Mouse (Mus musculus) midbrain, embryonic 13.5 days (tissue): ENCODE measurements around the gene Mxra7. TPM values are rescaled to one million over a fixed set of nuclear protein-coding genes. Genes with fewer than 3 reads are reported as not detected.

Source experiments
- ATAC-seq: fragments of 200-750 bp; cut with Nextera tagmentation; 2 replicates; pipeline ENCODE4 v1.8.0; 2017; ENCODE audit warnings: mild to moderate bottlenecking, moderate TSS enrichment, moderate library complexity
- H3K27ac ChIP-seq: fragments of 300-500 bp; sonication (generic); 2 replicates; pipeline ENCODE4 v1.5.1; 2015; ENCODE audit warnings: inconsistent platforms, mild to moderate bottlenecking, moderate library complexity
- H3K27me3 ChIP-seq: fragments of 300-500 bp; sonication (generic); 2 replicates; pipeline ENCODE4 v1.6.1; 2015; ENCODE audit warnings: mild to moderate bottlenecking, inconsistent platforms
- H3K36me3 ChIP-seq: fragments of 300-500 bp; sonication (generic); 2 replicates; pipeline ENCODE4 v1.6.1; 2015; ENCODE audit warnings: mild to moderate bottlenecking, inconsistent platforms
- H3K4me1 ChIP-seq: fragments of 300-500 bp; sonication (generic); replicated peaks from 2 replicates; pipeline ENCODE4 v1.6.1; 2015; ENCODE audit warnings: inconsistent platforms
- H3K4me2 ChIP-seq: fragments of 300-500 bp; sonication (generic); replicated peaks from 2 replicates; pipeline ENCODE4 v1.6.1; 2015; ENCODE audit warnings: moderate library complexity, mild to moderate bottlenecking, inconsistent platforms
- H3K4me3 ChIP-seq: fragments of 300-500 bp; sonication (generic); replicated peaks from 2 replicates; pipeline ENCODE4 v1.5.1; 2015; ENCODE audit warnings: mild to moderate bottlenecking, inconsistent platforms
- H3K9ac ChIP-seq: fragments of 300-500 bp; sonication (generic); replicated peaks from 2 replicates; pipeline ENCODE4 v1.6.1; 2015; ENCODE audit warnings: mild to moderate bottlenecking, inconsistent platforms
- H3K9me3 ChIP-seq: fragments of 300-500 bp; sonication (generic); 2 replicates; pipeline ENCODE4 v1.6.1; 2016; ENCODE audit warnings: mild to moderate bottlenecking, inconsistent platforms
- WGBS: fragments of 180-500 bp; shearing (Covaris S2); methylation state at CpG from one replicate; pipeline ENCODE4 v1.1.7; 2015; 5-methylcytosine and 5-hydroxymethylcytosine counted together
- polyA plus RNA-seq: library from polyadenylated mRNA; unstranded; fragments of >200 nt; fragmentation: Nextera tagmentation; extraction: Ambion mirVana; gene quantifications from 2 replicates; pipeline ENCODE4 v1.2.1, GENCODE M21; 2015

The Mxra7 gene
- polyA plus RNA-seq, 1 experiment from 2014 or later = 40.4 TPM

DNA sequence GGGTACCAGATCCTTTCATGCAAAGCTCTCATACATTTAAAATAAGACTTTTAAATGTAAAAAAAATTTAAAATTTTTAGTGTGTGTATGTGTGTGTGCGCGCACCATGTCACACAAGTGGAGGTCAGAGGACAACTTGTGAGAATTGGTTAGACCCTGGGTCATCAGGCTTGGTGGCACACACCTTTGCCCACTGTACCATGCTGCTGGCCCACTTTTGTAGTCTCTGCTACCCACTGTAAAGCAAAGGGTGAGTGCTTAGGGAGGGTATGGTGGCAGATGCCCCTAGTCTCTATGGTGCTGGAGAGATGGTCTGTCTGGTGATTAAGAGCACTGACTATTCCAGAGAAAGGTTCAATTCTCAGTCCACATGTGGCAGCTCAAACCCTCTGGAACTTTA, 4.6 kb downstream of the Mxra7 start:
- no peak overlapping the region for H3K4me2 ChIP-seq
- no peak overlapping the region for H3K4me3 ChIP-seq
- peaks cover 54% of the 10 kb centered on the region for H3K4me1 ChIP-seq
- WGBS = 100% methylated on average over 2 of the region's 2 CpGs
- H3K27ac ChIP-seq = no peak overlapping the region
- no peak for ATAC-seq
- no peaks in the 10 kb centered on the region for H3K9me3 ChIP-seq
- no peaks in the 10 kb centered on the region for H3K27me3 ChIP-seq
- H3K9ac ChIP-seq = no peak overlapping the region
- no peaks in the 10 kb centered on the region for H3K36me3 ChIP-seq

DNA sequence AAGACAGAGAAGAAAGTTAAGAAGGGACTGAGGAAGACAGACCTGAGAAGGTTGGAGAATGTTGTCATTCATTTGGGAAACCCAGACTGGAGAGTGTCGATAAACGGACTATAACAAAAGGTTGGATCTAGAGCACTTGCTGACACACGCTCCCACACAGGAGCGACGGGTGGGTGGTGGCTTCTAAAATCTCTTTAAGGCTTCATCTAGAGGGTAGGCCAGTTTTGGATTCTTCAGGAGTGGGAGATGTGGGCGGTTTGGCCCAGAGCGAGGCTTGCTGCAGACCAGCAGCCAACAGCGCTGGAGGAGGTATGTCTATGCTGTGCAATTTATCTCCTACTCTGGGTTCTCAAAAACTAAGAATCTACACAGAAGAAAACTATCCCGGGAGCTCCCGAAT, 5.2 kb downstream of the Mxra7 start:
- 88% methylated on average over 10 of the region's 10 CpGs for WGBS
- ATAC-seq = no peak
- no peaks in the 10 kb centered on the region for H3K36me3 ChIP-seq
- peaks cover 49% of the 10 kb centered on the region for H3K4me1 ChIP-seq
- H3K4me3 ChIP-seq = no peak overlapping the region
- no peak overlapping the region for H3K4me2 ChIP-seq
- H3K9me3 ChIP-seq = no peaks in the 10 kb centered on the region
- H3K27me3 ChIP-seq = no peaks in the 10 kb centered on the region
- no peak overlapping the region for H3K9ac ChIP-seq
- H3K27ac ChIP-seq = no peak overlapping the region

DNA sequence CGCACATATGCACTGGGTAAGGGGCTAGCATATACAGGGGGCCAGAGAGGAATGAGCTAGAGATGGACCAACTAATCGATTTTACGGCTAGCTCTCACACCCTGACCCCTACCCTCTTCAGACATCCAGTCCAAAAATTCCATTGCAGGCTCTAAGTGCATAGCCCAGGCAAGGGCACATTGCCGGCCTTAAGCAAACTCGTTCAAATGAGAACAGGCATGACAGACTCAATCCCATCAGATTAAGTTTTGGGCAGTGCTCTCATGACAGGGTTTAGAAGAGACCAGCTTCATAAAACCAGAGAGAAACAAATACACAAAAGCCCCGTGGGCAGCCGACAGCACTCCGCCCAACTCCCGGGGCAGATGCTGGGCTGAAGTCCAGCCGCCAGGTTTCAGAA, 5.6 kb downstream of the Mxra7 start:
- Histone ChIP-seq H3K27ac (no peak overlapping the region), H3K4me3 (no peak overlapping the region), H3K27me3 (no peaks in the 10 kb centered on the region), H3K9me3 (no peaks in the 10 kb centered on the region), H3K36me3 (no peaks in the 10 kb centered on the region), H3K4me2 (no peak overlapping the region), H3K9ac (no peak overlapping the region), H3K4me1 (peaks cover 45% of the 10 kb centered on the region)
- WGBS = 54% methylated on average over 10 of the region's 10 CpGs
- no peak for ATAC-seq

DNA sequence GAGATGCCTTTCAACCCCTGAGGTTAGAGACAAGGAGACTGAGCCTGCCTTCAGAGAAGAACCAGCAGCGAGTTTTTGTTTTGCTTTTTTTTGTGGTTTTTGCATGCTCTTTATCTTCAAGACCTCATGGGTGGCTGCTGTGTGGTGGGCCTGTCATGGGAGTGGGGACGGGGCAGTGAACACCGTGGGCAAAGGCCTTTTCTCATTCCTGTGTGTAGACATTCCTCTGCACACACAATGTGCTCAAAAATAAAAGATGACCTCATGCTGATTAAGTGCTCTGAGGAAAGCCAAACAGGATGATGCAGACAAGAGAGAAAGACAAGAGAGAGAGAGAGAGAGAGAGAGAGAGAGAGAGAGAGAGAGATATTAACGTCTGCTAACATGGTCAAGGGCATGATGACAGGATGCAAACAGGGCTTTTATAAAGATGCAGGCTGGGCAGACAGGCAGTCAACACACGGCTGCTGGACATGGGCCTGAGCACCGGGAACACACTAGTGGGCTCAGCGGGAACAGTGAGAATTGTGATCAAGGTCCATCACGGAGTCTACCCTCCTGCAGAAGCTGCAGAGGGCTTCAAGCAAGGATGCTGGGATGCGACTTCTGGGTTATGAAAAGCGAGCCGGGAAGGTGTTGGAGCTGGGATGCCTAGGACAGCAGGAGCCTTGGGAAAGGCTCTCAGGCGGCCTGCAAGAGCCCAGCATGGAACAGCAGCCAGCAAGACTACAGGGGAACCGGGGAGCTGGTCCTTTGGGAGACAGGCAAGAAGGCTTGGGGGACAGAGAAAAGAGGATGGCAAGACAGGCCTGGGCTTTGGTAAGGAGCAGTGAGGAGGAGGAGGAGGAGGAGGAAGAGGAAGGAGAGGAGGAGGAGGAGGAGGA, 6.5 kb downstream of the Mxra7 start:
- Histone ChIP-seq H3K36me3 (no peaks in the 10 kb centered on the region), H3K27me3 (no peaks in the 10 kb centered on the region), H3K4me2 (no peak overlapping the region), H3K27ac (no peak overlapping the region), H3K4me1 (peaks cover 36% of the 10 kb centered on the region), H3K4me3 (no peak overlapping the region), H3K9me3 (no peaks in the 10 kb centered on the region), H3K9ac (no peak overlapping the region)
- no peak for ATAC-seq
- WGBS = 48% methylated on average over 13 of the region's 13 CpGs

DNA sequence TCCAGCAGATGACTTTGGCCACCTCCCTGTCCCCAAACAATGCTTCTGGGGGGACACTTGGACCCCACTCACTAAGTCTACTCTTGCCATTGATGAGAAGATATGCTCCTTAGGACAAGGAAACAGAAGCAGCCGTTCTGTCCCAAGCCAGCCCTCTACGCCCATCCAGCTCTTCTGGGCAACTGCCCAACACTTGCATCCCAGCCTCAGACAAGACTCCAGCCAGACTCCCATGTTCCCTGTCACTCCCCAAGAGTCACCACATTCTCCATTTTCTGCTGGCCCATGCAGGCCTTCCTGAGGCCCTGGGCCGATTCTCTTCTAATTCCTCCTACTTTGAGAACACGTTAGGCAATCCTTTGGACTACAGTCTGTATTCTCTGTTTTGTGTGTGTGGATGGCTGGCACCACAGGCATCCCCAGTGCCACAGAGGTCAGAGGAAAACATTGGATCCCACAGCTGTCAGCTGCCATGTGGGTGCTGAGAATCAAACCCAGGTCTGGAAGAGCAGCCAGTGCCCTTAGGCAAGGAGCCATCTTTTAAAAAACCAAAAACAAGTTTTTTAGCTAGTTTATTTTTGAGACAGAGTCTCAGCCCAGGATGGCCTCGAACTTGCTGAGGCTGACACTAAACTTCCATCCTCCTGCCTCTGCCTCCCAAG, 7.8 kb downstream of the Mxra7 start:
- no peaks in the 10 kb centered on the region for H3K9me3 ChIP-seq
- ATAC-seq = no peak
- no peak overlapping the region for H3K9ac ChIP-seq
- no peak overlapping the region for H3K4me3 ChIP-seq
- H3K4me1 ChIP-seq = peaks cover 34% of the 10 kb centered on the region
- H3K36me3 ChIP-seq = no peaks in the 10 kb centered on the region
- H3K27ac ChIP-seq = no peak overlapping the region
- 96% methylated on average over 5 of the region's 5 CpGs for WGBS
- no peak overlapping the region for H3K4me2 ChIP-seq
- no peaks in the 10 kb centered on the region for H3K27me3 ChIP-seq

DNA sequence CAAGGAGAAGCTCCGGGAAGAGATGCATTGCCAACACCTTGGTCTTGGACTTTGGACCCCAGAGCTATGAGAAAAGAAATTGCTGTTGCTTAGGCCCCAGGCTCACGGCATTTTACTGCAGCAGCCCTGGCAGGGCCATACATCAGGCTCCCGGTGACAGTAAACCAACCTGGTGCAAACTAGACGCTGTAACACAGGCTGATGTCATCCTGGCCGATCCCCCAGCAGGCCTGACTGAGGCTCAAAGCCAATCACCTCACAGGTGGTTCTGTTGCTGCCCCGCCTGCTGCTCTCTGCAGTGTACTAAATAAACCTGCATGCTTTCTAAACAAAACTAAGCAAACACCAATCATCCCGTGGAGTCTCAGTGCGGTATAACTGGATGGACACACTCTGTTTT, 9.1 kb downstream of the Mxra7 start:
- Histone ChIP-seq H3K36me3 (no peaks in the 10 kb centered on the region), H3K9ac (no peak overlapping the region), H3K9me3 (no peaks in the 10 kb centered on the region), H3K4me2 (no peak overlapping the region), H3K4me1 (peaks cover 44% of the 10 kb centered on the region), H3K27ac (no peak overlapping the region), H3K27me3 (no peaks in the 10 kb centered on the region), H3K4me3 (no peak overlapping the region)
- 78% methylated on average over 8 of the region's 8 CpGs for WGBS
- no peak for ATAC-seq

DNA sequence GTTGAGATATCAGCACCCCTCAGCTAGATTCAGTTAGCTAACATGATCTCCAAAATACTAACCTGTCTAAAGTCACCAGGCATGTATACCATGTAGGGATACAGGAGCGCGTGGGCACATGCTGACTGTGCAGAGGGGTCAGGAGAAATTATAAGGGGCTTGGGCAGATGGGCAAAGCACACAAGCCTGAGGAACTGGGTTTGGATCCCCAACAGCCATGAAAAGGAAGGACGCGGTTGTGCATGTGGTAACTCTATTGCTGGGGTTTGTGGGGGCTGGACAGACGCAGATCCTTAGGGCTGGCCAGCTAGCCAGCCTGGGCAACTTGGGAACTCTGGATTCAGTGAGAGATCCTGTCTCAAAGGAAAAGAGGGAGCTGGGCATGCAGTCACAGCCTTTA, 10.3 kb downstream of the Mxra7 start:
- Histone ChIP-seq H3K36me3 (no peaks in the 10 kb centered on the region), H3K9ac (no peak overlapping the region), H3K27me3 (no peaks in the 10 kb centered on the region), H3K4me3 (no peak overlapping the region), H3K27ac (no peak overlapping the region), H3K9me3 (no peaks in the 10 kb centered on the region), H3K4me2 (no peak overlapping the region), H3K4me1 (peaks cover 55% of the 10 kb centered on the region)
- ATAC-seq = no peak
- WGBS = 91% methylated on average over 5 of the region's 5 CpGs

DNA sequence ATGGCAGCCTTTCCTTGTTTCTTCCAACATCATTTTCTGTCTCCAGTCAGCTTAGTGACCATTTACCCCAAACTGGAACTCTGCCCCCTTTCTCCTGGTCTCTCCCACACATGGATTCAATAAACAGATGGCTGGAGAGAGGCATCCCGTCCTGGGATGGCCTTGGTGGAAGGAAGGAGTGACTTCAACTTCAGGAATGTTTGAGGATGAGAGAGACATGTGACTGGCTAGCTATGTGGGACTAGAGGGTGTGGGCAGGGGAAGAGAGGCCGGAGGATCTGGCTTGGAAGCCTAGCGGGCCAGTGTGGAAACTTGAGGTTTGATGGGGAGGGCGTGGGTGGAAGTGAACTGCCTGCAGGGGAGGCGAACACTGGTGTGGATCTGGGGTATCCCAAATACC, 11.1 kb downstream of the Mxra7 start:
- H3K27me3 ChIP-seq = no peaks in the 10 kb centered on the region
- no peak for ATAC-seq
- H3K4me1 ChIP-seq = peaks cover 55% of the 10 kb centered on the region
- WGBS = 85% methylated on average over 5 of the region's 5 CpGs
- no peak overlapping the region for H3K4me3 ChIP-seq
- H3K9ac ChIP-seq = no peak overlapping the region
- H3K9me3 ChIP-seq = no peaks in the 10 kb centered on the region
- no peaks in the 10 kb centered on the region for H3K36me3 ChIP-seq
- no peak overlapping the region for H3K27ac ChIP-seq
- H3K4me2 ChIP-seq = no peak overlapping the region

DNA sequence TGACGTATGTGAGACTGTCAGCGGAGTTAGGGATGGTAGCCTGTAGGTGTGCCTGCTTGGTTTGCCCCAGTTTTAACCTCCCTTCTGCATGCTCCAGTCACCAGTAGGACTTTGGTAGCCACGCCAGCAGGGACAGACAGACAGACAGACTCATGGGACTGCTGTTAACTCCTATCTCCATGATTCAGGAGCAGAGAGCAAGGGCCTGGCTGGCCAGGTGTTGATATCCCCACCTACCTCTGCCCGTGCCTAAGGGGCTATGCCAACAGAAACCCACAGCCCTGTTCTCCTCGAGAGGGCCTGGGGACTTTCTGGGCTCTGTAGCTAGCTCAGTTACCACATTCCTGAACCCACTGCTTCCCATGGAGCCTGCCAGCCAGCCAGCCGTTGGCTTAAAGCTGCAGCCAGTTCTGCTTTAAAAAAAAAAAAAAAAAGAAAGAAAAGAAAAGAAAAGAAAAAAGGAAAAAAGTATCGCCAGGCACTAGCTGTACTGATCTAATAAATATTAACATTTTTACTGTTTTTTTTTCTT, 12.9 kb downstream of the Mxra7 start:
- Histone ChIP-seq H3K9ac (peak overlapping the region; percentile 50), H3K27ac (peak overlapping the region; percentile 98), H3K36me3 (no peaks in the 10 kb centered on the region), H3K4me1 (peaks cover 56% of the 10 kb centered on the region), H3K4me2 (peak overlapping the region; percentile 56), H3K9me3 (no peaks in the 10 kb centered on the region), H3K4me3 (no peak overlapping the region), H3K27me3 (no peaks in the 10 kb centered on the region)
- WGBS = 17% methylated on average over 7 of the region's 7 CpGs
- ATAC-seq = no peak

DNA sequence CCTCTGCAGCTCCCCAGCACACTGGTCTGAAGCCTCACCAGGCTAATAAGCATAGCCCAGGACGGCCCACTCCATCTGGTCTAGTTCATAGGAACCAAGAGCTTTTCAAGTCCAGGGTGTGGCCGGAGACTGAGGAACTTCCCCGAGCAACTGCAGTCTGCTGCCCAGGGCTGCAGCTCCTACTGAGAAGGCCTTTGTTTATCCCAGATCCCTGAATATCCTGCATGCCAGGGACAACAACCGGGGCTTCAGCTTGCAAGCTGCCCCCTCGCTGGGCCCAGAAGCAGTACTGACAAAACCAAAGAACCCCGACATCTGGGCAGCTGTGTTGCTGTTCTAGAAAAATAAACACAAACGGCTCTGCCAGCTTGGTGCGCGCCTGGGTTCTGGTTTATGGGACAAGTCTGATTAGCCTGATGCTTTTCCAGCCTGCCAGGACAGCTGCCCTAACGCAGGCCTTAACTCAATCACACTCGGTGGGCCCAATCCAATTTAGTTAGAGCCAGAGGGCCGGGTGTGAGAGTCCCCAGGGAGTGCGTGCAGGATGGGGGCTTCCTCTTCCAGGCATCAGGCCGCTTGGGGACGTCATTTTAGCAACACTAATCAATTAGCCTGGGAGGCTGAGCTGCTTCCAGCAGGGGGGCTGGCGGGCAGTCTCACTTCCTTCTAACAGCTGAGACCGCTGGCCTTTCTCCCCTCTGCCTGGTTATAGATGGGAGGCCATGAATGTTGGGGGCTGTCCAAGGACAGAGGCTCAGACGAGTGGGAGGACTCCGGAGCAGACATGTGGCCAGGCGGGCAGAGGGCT, 13.6 kb downstream of the Mxra7 start:
- H3K4me2 ChIP-seq = peak overlapping the region; percentile 56
- H3K9me3 ChIP-seq = no peaks in the 10 kb centered on the region
- no peak overlapping the region for H3K4me3 ChIP-seq
- peaks cover 59% of the 10 kb centered on the region for H3K4me1 ChIP-seq
- peak overlapping the region; percentile 98 for H3K27ac ChIP-seq
- H3K36me3 ChIP-seq = no peaks in the 10 kb centered on the region
- H3K9ac ChIP-seq = peak overlapping the region; percentile 50
- no peaks in the 10 kb centered on the region for H3K27me3 ChIP-seq
- no peak for ATAC-seq
- 2% methylated on average over 20 of the region's 20 CpGs for WGBS

DNA sequence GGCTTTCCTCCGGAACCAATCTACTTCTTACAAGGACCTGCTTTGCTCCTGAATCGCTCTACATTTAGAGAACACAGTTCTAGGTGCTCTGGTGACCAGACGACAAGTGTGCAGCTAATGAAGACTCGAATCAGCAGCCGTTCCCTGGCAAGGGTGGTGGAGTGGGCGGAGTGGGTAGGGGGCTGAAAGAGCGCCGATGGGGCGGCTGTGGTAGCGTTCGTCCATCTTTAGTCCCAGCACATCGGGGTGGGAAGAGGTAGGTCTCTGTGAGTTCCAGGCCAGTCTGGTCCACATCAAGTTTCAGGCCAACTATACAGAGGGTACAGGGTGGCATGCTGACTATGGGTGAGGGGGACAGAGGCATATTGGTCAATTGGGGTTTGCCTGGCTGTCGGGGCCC, 14.2 kb downstream of the Mxra7 start:
- H3K4me2 ChIP-seq = peak overlapping the region; percentile 56
- H3K4me3 ChIP-seq = no peak overlapping the region
- no peak for ATAC-seq
- H3K36me3 ChIP-seq = no peaks in the 10 kb centered on the region
- WGBS = 71% methylated on average over 13 of the region's 13 CpGs
- H3K27me3 ChIP-seq = no peaks in the 10 kb centered on the region
- H3K4me1 ChIP-seq = peaks cover 64% of the 10 kb centered on the region
- H3K27ac ChIP-seq = peak overlapping the region; percentile 98
- H3K9me3 ChIP-seq = no peaks in the 10 kb centered on the region
- H3K9ac ChIP-seq = peak overlapping the region; percentile 50
